Mouse (Mus musculus): ENCODE measurements around the gene Exoc3l2. TPM values are rescaled to one million over a fixed set of nuclear protein-coding genes. Genes with fewer than 3 reads are reported as not detected.

Exoc3l2 gene
- polyA plus RNA-seq, 1 experiment, result not detected

GRCm38 (mm10) chr7:19427999-19428650 lies 35.0 kb upstream of the Exoc3l2 start:
- 77% methylated on average over 15 of the region's 15 CpGs for WGBS
- H3K27ac ChIP-seq (ENCODE audit: insufficient read depth, low read depth, low read length), result no peak overlapping the region
- TF ChIP-seq CTCF (IDR thresholded peaks at IDR 0.05; ENCODE audit: insufficient read depth, low read depth, low read length), result no peak
- H3K4me3 ChIP-seq (ENCODE audit: insufficient read depth, low read depth, low read length), result no peak overlapping the region
- no peaks in the 10 kb centered on the region for H3K4me1 ChIP-seq (ENCODE audit: control insufficient read depth, insufficient read depth, low read length)

GRCm38 (mm10) chr7:19429726-19430125 lies 33.4 kb upstream of the Exoc3l2 start:
- TF ChIP-seq POLR2A (IDR thresholded peaks at IDR 0.05; ENCODE audit: insufficient read depth, low read depth, low read length) (no peak), CTCF (IDR thresholded peaks at IDR 0.05; ENCODE audit: insufficient read depth, low read depth, low read length) (no peak)

GRCm38 (mm10) chr7:19430402-19430801 lies 32.7 kb upstream of the Exoc3l2 start:
- H3K4me3 ChIP-seq (ENCODE audit: insufficient read depth, low read depth, low read length), result no peak overlapping the region
- no peak overlapping the region for H3K27ac ChIP-seq (ENCODE audit: insufficient read depth, low read depth, low read length)
- TF ChIP-seq CTCF (IDR thresholded peaks at IDR 0.05; ENCODE audit: insufficient read depth, low read depth, low read length) (no peak), POLR2A (IDR thresholded peaks at IDR 0.05; ENCODE audit: insufficient read depth, low read depth, low read length) (no peak)
- 91% methylated on average over 6 of the region's 6 CpGs for WGBS
- H3K4me1 ChIP-seq (ENCODE audit: control insufficient read depth, insufficient read depth, low read length), result no peaks in the 10 kb centered on the region

More at GRCm38 (mm10) chr7:19429726-19430125, 33.4 kb upstream of the Exoc3l2 start:
- WGBS, result 78% methylated on average over 8 of the region's 8 CpGs
- Histone ChIP-seq H3K27ac (ENCODE audit: insufficient read depth, low read depth, low read length) (no peak overlapping the region), H3K4me1 (ENCODE audit: control insufficient read depth, insufficient read depth, low read length) (no peaks in the 10 kb centered on the region), H3K4me3 (ENCODE audit: insufficient read depth, low read depth, low read length) (no peak overlapping the region)

GRCm38 (mm10) chr7:19432475-19432874 lies 30.7 kb upstream of the Exoc3l2 start:
- no peak overlapping the region for H3K27ac ChIP-seq (ENCODE audit: insufficient read depth, low read depth, low read length)
- H3K4me1 ChIP-seq (ENCODE audit: control insufficient read depth, insufficient read depth, low read length), result peaks cover 9% of the 10 kb centered on the region
- TF ChIP-seq POLR2A (IDR thresholded peaks at IDR 0.05; ENCODE audit: insufficient read depth, low read depth, low read length) (no peak), CTCF (IDR thresholded peaks at IDR 0.05; ENCODE audit: insufficient read depth, low read depth, low read length) (no peak; the same call in 1 of the 2 replicates)
- no peak overlapping the region for H3K4me3 ChIP-seq (ENCODE audit: insufficient read depth, low read depth, low read length)
- WGBS, result 100% methylated on average over 2 of the region's 2 CpGs

GRCm38 (mm10) chr7:19436276-19436675 lies 26.9 kb upstream of the Exoc3l2 start:
- TF ChIP-seq POLR2A (IDR thresholded peaks at IDR 0.05; ENCODE audit: insufficient read depth, low read depth, low read length) (no peak), CTCF (IDR thresholded peaks at IDR 0.05; ENCODE audit: insufficient read depth, low read depth, low read length) (no peak)
- Histone ChIP-seq H3K4me3 (ENCODE audit: insufficient read depth, low read depth, low read length) (no peak overlapping the region), H3K4me1 (ENCODE audit: control insufficient read depth, insufficient read depth, low read length) (peaks cover 12% of the 10 kb centered on the region), H3K27ac (ENCODE audit: insufficient read depth, low read depth, low read length) (no peak overlapping the region)
- WGBS, result 99% methylated on average over 2 of the region's 2 CpGs

GRCm38 (mm10) chr7:19437048-19437447 lies 26.1 kb upstream of the Exoc3l2 start:
- Histone ChIP-seq H3K4me1 (ENCODE audit: control insufficient read depth, insufficient read depth, low read length) (peaks cover 12% of the 10 kb centered on the region), H3K4me3 (ENCODE audit: insufficient read depth, low read depth, low read length) (no peak overlapping the region), H3K27ac (ENCODE audit: insufficient read depth, low read depth, low read length) (no peak overlapping the region)
- 20% methylated on average over 9 of the region's 9 CpGs for WGBS
- TF ChIP-seq CTCF (IDR thresholded peaks at IDR 0.05; ENCODE audit: insufficient read depth, low read depth, low read length) (no peak), POLR2A (IDR thresholded peaks at IDR 0.05; ENCODE audit: insufficient read depth, low read depth, low read length) (no peak)

DNA sequence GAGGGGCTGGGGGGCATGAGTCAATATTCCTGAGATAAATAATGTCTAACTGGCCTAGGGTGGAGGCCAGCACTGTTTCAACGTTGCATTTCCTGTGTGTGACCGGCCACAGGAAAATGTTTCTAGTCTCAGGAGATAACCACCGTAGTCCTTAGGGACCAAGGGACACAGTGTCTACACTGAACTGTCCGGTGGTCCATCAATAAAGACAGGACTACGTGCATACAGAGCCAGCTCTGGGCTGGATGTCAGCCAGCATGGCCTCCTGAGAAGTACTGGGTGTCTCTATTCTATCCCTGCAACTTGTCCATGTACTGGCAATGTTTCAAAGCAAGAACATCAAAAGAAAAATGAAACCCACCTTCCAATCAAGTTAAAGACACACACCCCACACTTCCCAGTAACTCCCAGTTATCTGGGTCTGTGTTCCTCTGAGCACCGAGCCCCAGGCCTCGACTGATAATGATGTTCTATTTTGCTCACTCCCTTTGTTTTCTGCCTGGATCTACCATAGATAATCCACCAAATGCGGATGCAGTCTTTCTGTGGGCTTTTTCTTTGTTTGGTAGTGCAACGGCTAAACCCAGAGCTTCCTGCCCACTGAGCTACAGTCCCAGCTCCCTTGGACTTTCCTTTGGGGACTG lies 21.6 kb upstream of the Exoc3l2 start:
- no peak overlapping the region for H3K27ac ChIP-seq (ENCODE audit: insufficient read depth, low read depth, low read length)
- H3K4me3 ChIP-seq (ENCODE audit: insufficient read depth, low read depth, low read length), result no peak overlapping the region
- TF ChIP-seq POLR2A (IDR thresholded peaks at IDR 0.05; ENCODE audit: insufficient read depth, low read depth, low read length) (no peak), CTCF (IDR thresholded peaks at IDR 0.05; ENCODE audit: insufficient read depth, low read depth, low read length) (no peak)
- 89% methylated on average over 9 of the region's 9 CpGs for WGBS
- H3K4me1 ChIP-seq (ENCODE audit: control insufficient read depth, insufficient read depth, low read length), result peaks cover 12% of the 10 kb centered on the region

DNA sequence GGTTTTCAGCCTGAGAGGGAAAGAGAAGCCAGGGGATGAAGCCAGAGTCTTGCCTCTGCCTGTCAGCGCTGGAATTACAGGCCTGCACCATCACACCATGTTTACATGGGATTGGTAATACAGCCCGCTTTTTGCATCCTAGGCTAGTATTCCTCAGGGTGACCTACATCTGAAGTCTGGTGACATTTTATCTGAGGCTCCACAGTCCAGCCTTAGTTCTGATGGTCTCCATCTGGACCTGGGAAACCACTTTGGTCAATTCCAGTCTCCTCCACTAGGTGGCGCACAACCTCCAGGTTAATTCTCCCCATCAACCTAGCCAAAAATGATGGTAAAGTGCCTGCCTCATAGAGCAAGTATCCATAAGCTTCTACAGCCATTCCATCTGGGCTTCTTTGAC lies 19.8 kb upstream of the Exoc3l2 start:
- H3K4me3 ChIP-seq (ENCODE audit: insufficient read depth, low read depth, low read length), result no peak overlapping the region
- no peak for TF ChIP-seq POLR2A (IDR thresholded peaks at IDR 0.05; ENCODE audit: insufficient read depth, low read depth, low read length)
- TF ChIP-seq CTCF (IDR thresholded peaks at IDR 0.05; ENCODE audit: insufficient read depth, low read depth, low read length), result 0 out of 2 replicates have a peak, but pooled peaks have one; percentile 38
- WGBS, result 39% methylated on average over 3 of the region's 3 CpGs
- H3K27ac ChIP-seq (ENCODE audit: insufficient read depth, low read depth, low read length), result no peak overlapping the region
- H3K4me1 ChIP-seq (ENCODE audit: control insufficient read depth, insufficient read depth, low read length), result no peaks in the 10 kb centered on the region

GRCm38 (mm10) chr7:19444801-19445200 lies 18.3 kb upstream of the Exoc3l2 start:
- WGBS, result 92% methylated on average over 12 of the region's 12 CpGs
- Histone ChIP-seq H3K4me1 (ENCODE audit: control insufficient read depth, insufficient read depth, low read length) (no peaks in the 10 kb centered on the region), H3K4me3 (ENCODE audit: insufficient read depth, low read depth, low read length) (no peak overlapping the region), H3K27ac (ENCODE audit: insufficient read depth, low read depth, low read length) (no peak overlapping the region)
- no peak for TF ChIP-seq CTCF (IDR thresholded peaks at IDR 0.05; ENCODE audit: insufficient read depth, low read depth, low read length)
- TF ChIP-seq POLR2A (IDR thresholded peaks at IDR 0.05; ENCODE audit: insufficient read depth, low read depth, low read length), result no peak
